Mouse (Mus musculus) liver, embryonic 14.5 days (tissue): Measurements from ENCODE around the gene Bola3. TPM values are rescaled to one million over a fixed set of nuclear protein-coding genes. Genes with fewer than 3 reads are reported as not detected.

Experiments used
- ATAC-seq: fragments of 200-750 bp; cut with Nextera tagmentation; 2 replicates; pipeline ENCODE4 v1.8.0; 2017; ENCODE audit warnings: moderate number of reproducible peaks, mild to moderate bottlenecking, moderate library complexity; ENCODE audit not compliant: insufficient read depth
- DNase-seq, 3 experiments: peaks; one replicate each; pipeline ENCODE4 v3.0.0-alpha.2; 2012 to 2013; ENCODE audit warnings: low read depth in 3 of 3, low spot score in 3 of 3
- H3K27ac ChIP-seq: fragments of 300-500 bp; sonication (generic); 2 replicates; pipeline ENCODE4 v1.5.1; 2014; ENCODE audit warnings: moderate library complexity, mild to moderate bottlenecking, control low read depth, inconsistent platforms
- H3K27me3 ChIP-seq: fragments of 300-500 bp; sonication (generic); 2 replicates; pipeline ENCODE4 v1.6.1; 2014; ENCODE audit warnings: mild to moderate bottlenecking, low read length, moderate library complexity; ENCODE audit not compliant: control insufficient read depth, insufficient read depth
- H3K36me3 ChIP-seq: fragments of 300-500 bp; sonication (generic); replicated peaks from 2 replicates; pipeline ENCODE4 v1.6.1; 2014; ENCODE audit warnings: low read depth; ENCODE audit not compliant: control insufficient read depth, insufficient read depth
- H3K4me1 ChIP-seq, 2 experiments: fragments of 200-500 bp in 1 of 2; fragments of 300-500 bp in 1 of 2; sonication (generic) in 1 of 2; replicated peaks; 2 replicates each; pipeline ENCODE4 v1.6.1; 2012 to 2014; ENCODE audit warnings: antibody characterized with exemption in 1 of 2, inconsistent platforms in 1 of 2, low read length in 1 of 2; ENCODE audit not compliant: control insufficient read depth in 2 of 2, insufficient read depth in 2 of 2
- H3K4me2 ChIP-seq: fragments of 300-500 bp; sonication (generic); 2 replicates; pipeline ENCODE4 v1.6.1; 2014; ENCODE audit warnings: low read depth, mild to moderate bottlenecking, control low read depth, moderate library complexity
- H3K4me3 ChIP-seq, 2 experiments: fragments of 200-500 bp in 1 of 2; fragments of 300-500 bp in 1 of 2; sonication (generic) in 1 of 2; 2 replicates each; pipeline ENCODE4 v1.5.1; 2012 to 2014; ENCODE audit warnings: low read depth in 2 of 2, low read length in 2 of 2, mild to moderate bottlenecking in 2 of 2, control low read depth in 1 of 2, inconsistent platforms in 1 of 2, moderate library complexity in 1 of 2; ENCODE audit not compliant: insufficient read depth in 1 of 2
- H3K9ac ChIP-seq: fragments of 300-500 bp; sonication (generic); replicated peaks from 2 replicates; pipeline ENCODE4 v1.6.1; 2014; ENCODE audit warnings: mild to moderate bottlenecking, control low read depth, moderate library complexity
- H3K9me3 ChIP-seq: fragments of 300-500 bp; sonication (generic); 2 replicates; pipeline ENCODE4 v1.6.1; 2016; ENCODE audit warnings: low read length, mixed read lengths; ENCODE audit not compliant: control insufficient read depth
- CTCF ChIP-seq: IDR thresholded peaks from 2 replicates; pipeline ENCODE4 v1.5.1; 2016; ENCODE audit warnings: antibody characterized with exemption, low read depth, control low read depth
- EP300 ChIP-seq: IDR thresholded peaks from 2 replicates; pipeline ENCODE4 v1.6.1; 2016; ENCODE audit warnings: antibody characterized with exemption, low read depth
- WGBS: fragments of 180-500 bp; shearing (Covaris S2); extraction: QIAGEN DNeasy Blood & Tissue Kit; methylation state at CpG from one replicate; pipeline ENCODE4 v1.1.7; 2014; ENCODE audit not compliant: insufficient replicate concordance; 5-methylcytosine and 5-hydroxymethylcytosine counted together
- polyA plus RNA-seq, 2 experiments: library from polyadenylated mRNA; depleted of rRNA in 1 of 2; stranded (reverse) in 1 of 2; unstranded in 1 of 2; fragments of >200 nt; fragmentation: Nextera tagmentation in 1 of 2; extraction: Ambion mirVana in 1 of 2; gene quantifications; 2 replicates each; pipeline versions ENCODE4 v1.2.1 to v1.2.3; 2012 to 2014

Bola3 gene
- polyA plus RNA-seq, 2 experiments: 92.1 to 357 TPM

DNA sequence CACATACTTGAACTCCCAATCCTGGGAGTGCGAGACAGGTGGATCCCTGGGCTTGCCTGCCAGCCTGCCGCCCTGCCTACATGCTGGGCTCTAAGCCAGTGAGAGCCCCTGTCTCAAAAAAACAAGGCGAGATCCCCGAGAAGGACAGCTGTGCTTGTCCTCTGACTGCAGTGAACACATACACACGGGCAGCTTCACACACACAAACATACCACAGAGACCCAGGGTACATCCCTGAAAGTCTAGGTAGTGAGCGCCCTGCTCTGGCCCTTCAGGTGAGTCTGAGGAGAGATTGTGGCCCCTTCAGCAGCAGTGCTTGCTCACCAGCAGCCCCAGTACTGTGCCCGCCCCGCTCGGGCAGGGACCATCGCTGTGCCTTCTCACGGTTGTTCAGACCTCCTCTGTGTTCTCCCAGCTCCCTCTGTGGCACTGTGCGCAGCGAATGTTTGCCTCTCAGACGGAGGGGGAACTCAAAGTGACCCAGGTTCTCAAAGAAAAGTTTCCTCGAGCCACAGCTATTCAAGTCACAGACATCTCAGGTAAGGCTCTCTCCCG lies 2.0 kb downstream of the Bola3 start:
- DNase-seq (no peak), ATAC-seq (no peak)
- 65% methylated on average over 16 of the region's 16 CpGs for whole genome bisulfite sequencing
- Histone ChIP-seq H3K27ac (peak overlapping the region; percentile 95), H3K9me3 (no peaks in the 10 kb centered on the region), H3K4me1 (peaks cover 30 to 40% of the 10 kb centered on the region in 2 experiments), H3K9ac (peak overlapping the region; percentile 99), H3K36me3 (peaks cover 34% of the 10 kb centered on the region), H3K4me3 (peak overlapping the region; percentile 81 to 95), H3K27me3 (no peaks in the 10 kb centered on the region), H3K4me2 (peak overlapping the region; percentile 89)
- TF ChIP-seq CTCF (0 out of 2 replicates have a peak, but pooled peaks have one; percentile 6), EP300 (no peak)

DNA sequence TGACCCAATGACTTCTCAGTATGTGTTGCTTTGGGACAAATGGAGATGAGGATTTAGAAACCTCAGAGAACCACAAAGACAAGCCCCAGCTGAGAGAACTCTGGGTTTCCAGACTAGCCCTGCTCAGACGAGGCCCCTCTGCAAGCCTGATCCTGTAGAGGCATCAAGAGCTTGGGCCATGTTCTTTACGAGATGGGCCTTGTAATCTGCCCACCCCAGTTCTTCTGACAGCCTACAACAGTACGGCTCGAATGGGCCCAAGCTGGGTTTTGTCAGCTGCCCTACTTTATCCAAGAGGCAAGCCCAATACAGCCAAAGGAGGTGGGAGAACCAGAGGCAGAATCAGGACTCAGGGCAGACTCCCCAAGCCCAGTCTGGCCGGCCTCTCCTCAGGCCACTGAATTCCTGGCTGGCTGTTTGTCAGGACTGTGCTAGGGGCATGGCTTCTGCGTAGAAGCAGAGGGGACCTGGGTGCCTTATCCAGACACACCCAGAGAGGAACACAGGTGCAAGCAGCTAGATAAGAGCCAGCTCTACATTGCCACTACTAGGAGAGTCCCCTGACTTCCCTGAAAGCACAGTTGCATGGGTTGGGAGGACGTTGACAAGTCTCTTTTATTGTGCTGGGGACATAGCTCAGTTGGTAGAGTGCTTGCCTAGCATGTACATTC lies 2.7 kb downstream of the Bola3 start:
- WGBS: 12% methylated on average over 7 of the region's 7 CpGs
- no peaks in the 10 kb centered on the region for H3K27me3 ChIP-seq
- peak overlapping the region; percentile 95 for H3K27ac ChIP-seq
- ATAC-seq (peak; percentile 92), DNase-seq (peak; percentile 94 to 95 (median 95))
- TF ChIP-seq EP300: peak; percentile 95
- no peak for TF ChIP-seq CTCF
- H3K36me3 ChIP-seq: peaks cover 34% of the 10 kb centered on the region
- H3K4me1 ChIP-seq: peaks cover 34 to 40% of the 10 kb centered on the region in 2 experiments
- no peaks in the 10 kb centered on the region for H3K9me3 ChIP-seq
- peak overlapping the region; percentile 99 for H3K9ac ChIP-seq
- peak overlapping the region; percentile 89 for H3K4me2 ChIP-seq
- peak overlapping the region; percentile 56 to 81 for H3K4me3 ChIP-seq

DNA sequence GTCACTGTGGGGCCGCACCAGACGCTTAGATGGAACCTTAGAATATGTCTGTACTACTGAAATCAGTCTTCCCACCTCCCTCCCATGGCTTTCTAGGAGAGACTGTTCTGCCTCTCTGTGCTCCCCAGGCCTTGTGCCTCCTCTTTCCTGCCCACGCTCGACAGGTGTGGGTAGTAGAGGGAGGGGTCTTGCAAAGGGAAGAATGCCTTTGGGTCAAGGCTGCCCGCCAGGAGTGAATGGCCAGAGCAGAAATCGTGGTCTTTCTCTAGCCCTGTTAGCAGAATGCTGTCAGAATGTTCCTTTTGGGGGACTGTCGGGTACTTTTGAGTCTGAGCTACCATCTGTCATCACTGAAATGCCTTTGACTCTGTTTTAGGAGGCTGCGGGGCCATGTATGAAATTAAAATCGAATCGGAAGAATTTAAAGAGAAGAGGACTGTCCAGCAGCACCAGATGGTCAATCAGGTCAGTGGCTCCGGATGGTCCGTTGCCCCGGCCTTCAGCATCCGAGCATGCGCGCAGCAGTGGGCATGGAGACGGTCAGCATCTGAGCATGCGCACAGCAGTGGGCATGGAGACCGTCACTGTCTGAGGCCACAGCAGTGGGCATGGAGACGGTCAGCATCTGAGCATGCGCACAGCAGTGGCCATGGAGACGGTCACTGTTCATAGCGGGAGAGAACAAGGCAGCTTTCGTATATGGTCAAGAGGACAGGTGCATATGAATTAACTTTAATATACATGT lies 3.9 kb downstream of the Bola3 start:
- H3K4me3 ChIP-seq: peak overlapping the region; percentile 56 to 81
- H3K4me2 ChIP-seq: peak overlapping the region; percentile 89
- peaks cover 46% of the 10 kb centered on the region for H3K36me3 ChIP-seq
- peak overlapping the region; percentile 95 for H3K27ac ChIP-seq
- H3K4me1 ChIP-seq: peaks cover 36 to 43% of the 10 kb centered on the region in 2 experiments
- WGBS: 88% methylated on average over 24 of the region's 24 CpGs
- H3K27me3 ChIP-seq: no peaks in the 10 kb centered on the region
- ATAC-seq (no peak), DNase-seq (no peak)
- TF ChIP-seq EP300: no peak
- TF ChIP-seq CTCF: no peak
- H3K9ac ChIP-seq: peak overlapping the region; percentile 99
- no peaks in the 10 kb centered on the region for H3K9me3 ChIP-seq

DNA sequence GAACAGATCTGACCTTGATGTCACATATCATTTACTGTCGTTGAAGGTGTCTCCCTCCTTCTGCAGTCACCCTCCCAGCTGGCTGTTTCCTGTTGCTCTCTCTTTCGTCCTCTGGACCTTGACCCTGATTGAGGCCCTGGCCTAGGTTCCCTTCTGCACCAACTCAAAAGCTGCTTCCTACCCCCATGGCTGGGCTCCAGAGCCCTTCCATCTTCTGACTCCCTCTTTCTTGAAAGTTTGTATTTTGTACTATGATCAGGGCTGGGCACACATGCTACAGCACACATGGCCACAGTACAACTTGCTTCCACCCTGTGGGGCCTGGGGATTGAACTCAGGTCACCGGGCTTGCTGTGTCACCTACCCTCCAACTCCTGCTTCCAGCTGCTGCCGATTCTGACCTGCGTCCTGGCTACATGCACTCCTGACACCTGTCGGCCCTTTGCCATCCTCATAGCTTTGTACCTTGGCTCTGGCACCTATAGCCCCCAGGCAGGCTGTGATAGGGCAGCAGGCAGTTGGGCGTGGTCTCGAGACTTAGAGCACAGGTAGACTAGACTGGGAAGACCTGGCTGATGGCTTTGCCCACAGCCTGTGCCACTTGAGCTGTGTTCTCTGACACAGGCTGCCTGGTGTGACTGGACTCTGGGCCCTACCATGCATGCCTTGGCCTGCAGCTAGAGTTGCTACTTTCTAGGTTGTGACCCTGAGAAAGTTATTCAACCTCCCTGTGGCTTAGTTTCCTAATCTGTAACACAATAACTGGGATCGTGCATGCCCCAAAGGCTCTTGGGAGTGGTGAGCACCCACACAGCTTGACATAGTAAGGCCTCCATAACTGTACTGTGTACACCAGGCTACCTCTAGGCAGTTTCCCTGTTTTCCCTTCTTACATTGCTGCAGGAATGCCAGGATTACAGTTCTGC lies 6.2 kb downstream of the Bola3 start:
- 76% methylated on average over 9 of the region's 9 CpGs for WGBS
- Histone ChIP-seq H3K9ac (no peak overlapping the region), H3K4me2 (0 out of 2 replicates have a peak overlapping the region, but pooled peaks have one; percentile 11), H3K4me3 (no peak overlapping the region), H3K36me3 (peaks cover 66% of the 10 kb centered on the region), H3K9me3 (no peaks in the 10 kb centered on the region), H3K27ac (peak overlapping the region; percentile 46), H3K4me1 (peaks cover 33% of the 10 kb centered on the region in 2 experiments), H3K27me3 (no peaks in the 10 kb centered on the region)
- DNase-seq: no peak
- TF ChIP-seq EP300 (no peak), CTCF (no peak)
- no peak for ATAC-seq
